Mouse (Mus musculus): ENCODE results near the gene 1700084M14Rik. TPM values are rescaled to one million over a fixed set of nuclear protein-coding genes. Genes with fewer than 3 reads are reported as not detected.
"Not testable (repeated sequence)": the region's sequence is repeated elsewhere in the genome, so short reads cannot be mapped to it uniquely, and the experiment has no call there.

Gene 1700084M14Rik
- not detected in 2 replicates for polyA plus RNA-seq (2016; fragmentation: Nextera tagmentation; extraction: Ambion mirVana)

- not testable (repeated sequence) for H3K9me3 ChIP-seq (replicated peaks); H3K27me3 ChIP-seq (ENCODE audit: low read depth, poor library complexity, severe bottlenecking); H3K36me3 ChIP-seq; DNase-seq (ENCODE audit: low spot score); H3K4me3 ChIP-seq; H3K27ac ChIP-seq (replicated peaks); H3K4me1 ChIP-seq
- WGBS = 87% methylated on average over 3 of the region's 3 CpGs
These were observed at the start of gene 1700084M14Rik for GRCm38 (mm10) chrX:91575811-91576210. 1700084M14Rik (minus strand) TSS chrX:91575911.

Other genes starting within 250 kb of the 1700084M14Rik start
- not detected in 2 replicates for gene Mageb2, start 244.2 kb downstream of the 1700084M14Rik start, polyA plus RNA-seq (2016; fragmentation: Nextera tagmentation; extraction: Ambion mirVana)
- not detected in 2 replicates for gene Gm5072, start 183.4 kb downstream of the 1700084M14Rik start, polyA plus RNA-seq (2016; fragmentation: Nextera tagmentation; extraction: Ambion mirVana)
- gene Gm8914, start 95.8 kb downstream of the 1700084M14Rik start, polyA plus RNA-seq (2016; fragmentation: Nextera tagmentation; extraction: Ambion mirVana) = not detected in 2 replicates
- gene Gm14781, start 56.3 kb upstream of the 1700084M14Rik start, polyA plus RNA-seq (2016; fragmentation: Nextera tagmentation; extraction: Ambion mirVana) = not detected in 2 replicates
- not detected in 2 replicates for gene Mageb5, start 207.1 kb upstream of the 1700084M14Rik start, polyA plus RNA-seq (2016; fragmentation: Nextera tagmentation; extraction: Ambion mirVana)

Measured in midbrain, embryonic 10.5 days (tissue).